Mouse (Mus musculus): ENCODE results near the gene Hcrt.

DNA sequence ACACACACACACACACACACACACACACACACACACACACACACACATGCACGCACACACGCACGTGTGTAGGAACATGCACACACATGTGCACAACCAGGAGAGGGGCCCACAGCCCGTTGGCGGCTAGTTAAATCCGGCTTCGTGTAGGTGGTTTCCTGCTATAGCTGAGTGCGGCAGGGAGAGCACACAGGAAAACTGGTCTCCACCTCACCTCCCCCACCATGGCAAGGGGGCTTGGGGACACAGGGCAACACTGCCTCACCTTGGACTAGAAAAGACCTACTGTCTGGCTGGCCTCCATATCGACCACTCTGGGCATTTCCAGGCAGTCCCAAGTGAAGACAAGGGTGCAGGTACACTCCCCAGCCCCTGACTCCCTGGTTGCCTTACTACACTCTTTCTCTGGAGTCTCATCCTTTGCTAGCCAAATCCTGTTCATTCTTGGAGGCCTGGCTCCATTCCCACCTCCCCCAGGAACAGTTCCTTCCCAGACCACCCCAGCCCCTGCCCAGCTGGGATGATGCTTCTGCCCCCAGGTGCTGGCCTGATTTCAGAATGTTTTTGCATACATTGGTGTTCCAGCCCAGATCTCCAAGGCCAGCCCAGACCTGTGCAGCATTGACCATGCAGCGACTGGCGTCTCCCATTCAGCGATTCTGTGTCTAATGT, 8.6 kb downstream of the Hcrt start:
- TF ChIP-seq CTCF (IDR thresholded peaks at IDR 0.05; ENCODE audit: borderline replicate concordance, insufficient read depth, low read length) (no peak), POLR2A (IDR thresholded peaks at IDR 0.05; ENCODE audit: low read depth, low read length) (no peak)
